Mouse (Mus musculus): ENCODE data around the gene Taar9.
"Not testable (repeated sequence)": the region's sequence is repeated elsewhere in the genome, so short reads cannot be mapped to it uniquely, and the experiment has no call there.

Gene Taar9

DNA sequence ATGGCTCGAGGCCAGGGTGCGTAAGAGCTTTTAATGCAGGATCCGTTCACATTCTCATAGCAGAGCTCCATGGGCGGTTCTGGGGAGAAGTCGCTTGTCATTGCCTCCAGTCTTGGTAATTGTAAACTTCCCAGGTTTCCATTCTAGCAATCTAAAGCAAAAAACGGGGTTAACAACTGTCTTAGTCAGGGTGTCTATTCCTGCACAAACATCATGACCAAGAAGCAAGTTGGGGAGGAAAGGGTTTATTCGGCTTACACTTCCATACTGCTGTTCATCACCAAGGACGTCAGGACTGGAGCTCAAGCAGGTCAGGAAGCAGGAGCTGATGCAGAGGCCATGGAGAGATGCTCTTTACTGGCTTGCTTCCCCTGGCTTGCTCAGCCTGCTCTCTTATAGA is at the start of gene Taar9:
Gene Taar9, minus strand, starts transcription at position 101 of the 400 bp plus-strand sequence.
- CTCF ChIA-PET, result interaction anchor here in 1 of 4 experiments (2.3 kb wide), 1 partner anchor 22 kb away, joined by 10 read pairs; no protein-coding TSS in a partner anchor

DNA sequence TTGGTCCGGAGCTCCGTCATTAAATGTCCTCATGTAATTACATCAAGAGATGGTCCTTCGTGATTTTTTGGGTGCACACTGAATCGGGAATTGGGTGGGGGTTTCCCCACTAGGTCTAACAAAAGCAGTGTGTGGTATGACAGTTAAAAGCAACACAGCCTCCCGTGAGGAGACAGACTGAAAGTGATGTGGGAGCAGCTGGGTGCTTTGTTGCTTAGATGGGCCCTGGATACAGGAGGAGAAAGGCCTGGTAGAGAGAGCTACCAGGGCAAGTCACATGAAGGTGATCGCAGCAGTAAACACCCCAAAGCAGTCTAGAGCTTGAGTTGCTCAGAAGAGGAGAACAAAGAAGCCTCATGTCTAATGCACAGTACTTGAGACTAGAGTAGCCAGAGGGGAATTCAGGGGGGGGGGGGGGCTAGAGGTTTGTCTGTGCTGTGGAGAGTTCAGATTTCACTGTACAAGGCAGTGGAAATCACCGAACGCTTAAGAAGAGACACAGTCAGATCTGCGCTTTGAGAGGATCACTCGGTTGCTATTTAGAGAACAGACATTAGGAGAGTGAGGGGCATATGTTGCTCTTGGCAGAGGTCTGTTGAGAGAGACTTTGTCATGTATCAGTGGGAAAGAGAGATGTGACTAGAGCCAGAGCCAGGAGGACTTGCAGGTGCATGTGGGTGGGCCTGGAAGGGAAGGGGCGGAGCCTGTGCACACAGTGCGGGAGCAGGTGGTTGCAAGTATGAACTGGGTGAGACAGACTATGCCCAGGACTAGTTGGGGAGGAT is 49.3 kb upstream of the Taar9 start:
- ChIA-PET POLR2A (interaction anchor here in 2 of 4 experiments (0.6 to 1.8 kb wide), 15 partner anchors 10 to 1228 kb away, joined by 3 to 9 read pairs (median 4); partner anchors contain the start of genes Stx7 (in 2 of the 2), Ccn2 (in 1 of the 2) and Rps12 (in 1 of the 2)), CTCF (interaction anchor here in 2 of 4 experiments (0.5 to 0.6 kb wide), 3 partner anchors 31 to 179 kb away, joined by 3 to 4 read pairs (median 3); no protein-coding TSS in a partner anchor)

More for the DNA sequence above, at the start of gene Taar9:
- POLR2A ChIA-PET, result interaction anchor here in 1 of 4 experiments (0.6 kb wide), 1 partner anchor 1011 kb away, joined by 3 read pairs; no protein-coding TSS in a partner anchor

DNA sequence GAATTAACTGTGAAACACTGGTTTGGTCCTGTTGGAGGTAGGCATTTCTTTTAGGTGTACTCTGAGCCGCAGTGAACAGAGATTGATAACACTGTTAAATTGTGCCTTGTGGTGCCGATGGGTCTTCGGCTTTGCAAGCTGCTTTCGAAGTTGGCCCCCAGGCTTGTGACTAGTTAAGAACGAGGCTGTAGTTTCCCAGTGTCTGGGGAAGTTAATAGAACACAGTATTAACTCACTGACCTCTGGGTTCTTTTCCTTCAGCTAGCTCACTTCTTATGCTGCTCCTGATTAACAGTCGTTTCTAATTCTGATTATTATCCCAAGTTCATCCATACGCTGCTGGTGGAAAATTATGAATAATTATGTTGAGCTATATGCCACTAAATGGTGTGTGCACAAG is 40.8 kb upstream of the Taar9 start:
- ChIA-PET POLR2A (interaction anchor here (0.6 to 2.3 kb wide), 15 partner anchors 7 to 363 kb away, joined by 3 to 12 read pairs (median 3); partner anchors contain the start of genes Rps12 (in 1 of the 4) and Vnn1 (in 1 of the 4)), CTCF (interaction anchor here in 2 of 4 experiments (1.4 to 1.7 kb wide), 2 partner anchors 18 kb away, joined by 6 to 12 read pairs; no protein-coding TSS in a partner anchor)

DNA sequence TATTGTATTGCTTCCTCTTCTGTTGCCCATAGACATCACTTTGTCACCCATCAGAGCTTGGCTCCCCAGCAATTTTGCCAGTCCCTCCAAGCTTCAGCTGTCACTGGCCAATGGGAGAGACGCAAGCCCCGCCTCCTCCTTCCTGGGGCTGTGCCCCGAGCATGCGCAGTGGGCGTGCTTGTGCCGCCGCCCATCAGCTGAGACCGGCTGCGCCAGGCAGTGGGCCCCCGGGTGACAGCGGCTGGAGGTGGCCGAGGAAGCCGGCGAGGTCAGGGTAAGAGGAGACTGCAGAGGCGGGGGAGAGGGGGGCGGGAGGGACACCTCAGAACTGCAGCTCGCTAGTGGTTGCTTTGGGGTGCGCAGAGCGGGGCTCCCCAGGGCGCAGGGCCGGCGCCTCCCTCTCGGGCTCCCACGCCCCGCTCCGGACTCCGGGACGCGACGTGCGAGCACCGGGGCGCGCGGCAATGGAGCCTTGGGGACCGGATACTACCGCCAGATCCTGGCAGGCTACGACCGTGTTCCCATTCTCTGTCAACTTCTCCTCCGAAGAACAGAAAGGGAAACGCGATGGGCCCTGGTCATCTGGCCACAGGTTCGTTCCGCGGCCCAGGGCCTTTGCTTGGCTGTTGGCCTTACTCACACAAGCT is 39.9 kb upstream of the Taar9 start, which contains the start of gene Stx7:
Gene Stx7, plus strand, starts transcription at position 168 of the 647 bp plus-strand sequence.
- ChIA-PET CTCF (interaction anchor here in 2 of 4 experiments (0.6 to 1.7 kb wide), 6 partner anchors 17 to 476 kb away, joined by 3 to 12 read pairs (median 4); no protein-coding TSS in a partner anchor), POLR2A (interaction anchor here (0.5 to 2.3 kb wide), 23 partner anchors 8 to 782 kb away, joined by 3 to 12 read pairs (median 4); partner anchors contain the start of gene Rps12 (in 1 of the 4))

DNA sequence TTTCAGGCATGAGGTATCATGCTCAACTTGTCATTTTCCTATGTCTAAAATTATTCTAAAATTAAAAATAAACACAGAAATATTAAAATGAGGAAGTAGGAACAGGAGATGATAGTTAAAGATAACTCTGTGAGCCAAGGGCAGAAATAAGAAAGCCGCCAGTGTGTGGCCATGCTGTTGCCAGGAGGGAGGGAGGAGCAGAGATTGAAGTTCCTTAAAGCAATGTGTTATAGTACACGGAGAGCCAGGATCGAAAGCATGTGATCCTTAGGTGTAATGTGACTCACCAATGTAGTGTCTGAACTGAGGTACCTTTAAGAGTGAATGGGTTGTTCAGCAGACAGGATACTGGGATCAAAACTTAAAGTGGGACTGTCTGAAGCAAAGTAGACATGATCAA is 33.4 kb upstream of the Taar9 start:
- POLR2A ChIA-PET, result no interaction called here
- CTCF ChIA-PET, result no interaction called here

DNA sequence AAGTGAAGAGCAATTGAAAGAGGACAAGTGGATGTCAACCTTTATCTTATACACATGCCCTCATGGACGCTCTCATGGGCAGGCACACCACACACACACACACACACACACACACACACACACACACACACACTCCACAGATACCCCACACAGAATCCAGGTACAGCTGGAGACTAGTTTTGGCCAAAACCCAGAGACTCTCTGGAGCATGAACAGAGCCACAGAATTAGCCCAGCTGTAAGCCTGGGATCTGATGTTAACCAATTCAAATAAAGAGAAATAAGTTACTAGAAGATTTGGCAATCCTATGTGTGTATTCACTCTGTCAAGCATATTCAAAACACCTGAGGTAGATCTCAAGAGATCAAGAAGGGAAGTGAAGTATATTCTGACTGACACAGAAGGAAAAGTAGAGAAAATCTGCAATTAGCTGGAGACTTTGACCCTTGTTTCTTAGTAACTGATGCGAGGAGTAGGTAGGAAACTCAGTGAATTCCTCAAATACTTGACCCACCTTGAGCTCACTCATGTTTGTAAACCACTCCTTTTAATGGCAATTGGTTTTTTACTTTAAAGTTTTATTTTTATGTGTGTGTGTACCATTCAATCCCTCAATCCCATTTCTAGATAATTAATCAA is 29.4 kb upstream of the Taar9 start:
- ChIA-PET POLR2A (interaction anchor here (0.5 to 1.5 kb wide), 5 partner anchors 10 to 1815 kb away, joined by 3 to 7 read pairs (median 3); partner anchors contain the start of gene Stx7 (in 2 of the 4)), CTCF (interaction anchor here in 2 of 4 experiments (1.1 to 1.5 kb wide), 2 partner anchors 173 to 174 kb away, joined by 3 read pairs; no protein-coding TSS in a partner anchor)

DNA sequence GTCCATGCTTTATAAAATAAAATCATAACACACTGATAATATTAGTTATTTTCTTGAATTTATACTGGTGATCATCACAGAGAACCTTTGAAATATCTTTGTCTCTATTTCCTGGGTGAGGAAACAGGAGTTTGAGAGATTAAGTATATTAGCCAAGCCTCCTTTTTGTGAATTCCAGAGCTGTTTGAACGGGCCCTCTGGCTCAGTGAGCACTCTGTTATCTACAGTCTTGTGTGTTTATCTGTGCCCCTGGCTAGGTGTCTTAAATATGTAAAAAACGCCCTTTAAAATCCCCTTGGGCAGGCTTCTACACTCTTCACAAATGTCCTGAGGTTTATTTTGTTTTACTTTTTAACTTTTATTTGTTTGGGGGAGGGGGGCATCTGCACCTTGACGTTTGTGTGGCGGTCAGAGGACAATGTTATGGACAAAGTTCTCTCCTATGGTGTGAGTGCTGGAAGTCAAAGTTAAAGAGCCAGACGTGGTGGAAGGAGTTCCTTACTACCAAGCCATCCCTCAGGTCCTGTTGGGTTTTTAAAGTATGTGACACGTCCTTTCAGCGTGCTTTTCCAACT is 24.8 kb upstream of the Taar9 start:
- ChIA-PET CTCF (interaction anchor here in 1 of 4 experiments (0.7 kb wide), 1 partner anchor 64 kb away, joined by 3 read pairs; no protein-coding TSS in a partner anchor), POLR2A (interaction anchor here in 1 of 4 experiments (1.8 kb wide), 1 partner anchor 23 kb away, joined by 4 read pairs; no protein-coding TSS in a partner anchor)

DNA sequence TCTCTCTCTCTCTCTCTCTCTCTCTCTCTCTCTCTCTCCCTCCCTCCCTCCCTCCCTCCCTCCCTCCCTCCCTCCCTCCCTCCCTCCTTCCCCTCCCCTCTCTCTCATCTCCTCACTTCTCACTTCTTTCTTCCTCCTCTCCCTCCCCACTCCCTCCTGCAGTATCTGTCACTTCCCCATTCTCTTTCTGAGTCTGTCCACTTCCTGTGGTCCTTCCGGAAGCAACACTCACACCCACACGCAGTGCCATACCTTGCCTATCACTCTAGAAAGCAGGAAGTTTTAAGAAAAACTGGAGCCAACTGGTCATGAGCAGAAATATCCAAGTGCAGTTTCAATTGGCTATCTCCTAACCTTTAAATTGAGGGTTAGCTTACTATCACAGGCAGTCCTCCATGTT is 23.8 kb upstream of the Taar9 start:
- POLR2A ChIA-PET, result interaction anchor here in 2 of 4 experiments (0.6 to 1.8 kb wide), 4 partner anchors 22 to 345 kb away, joined by 3 to 5 read pairs (median 4); no protein-coding TSS in a partner anchor
- CTCF ChIA-PET, result interaction anchor here in 1 of 4 experiments (2.3 kb wide), 1 partner anchor 154 kb away, joined by 12 read pairs; no protein-coding TSS in a partner anchor

DNA sequence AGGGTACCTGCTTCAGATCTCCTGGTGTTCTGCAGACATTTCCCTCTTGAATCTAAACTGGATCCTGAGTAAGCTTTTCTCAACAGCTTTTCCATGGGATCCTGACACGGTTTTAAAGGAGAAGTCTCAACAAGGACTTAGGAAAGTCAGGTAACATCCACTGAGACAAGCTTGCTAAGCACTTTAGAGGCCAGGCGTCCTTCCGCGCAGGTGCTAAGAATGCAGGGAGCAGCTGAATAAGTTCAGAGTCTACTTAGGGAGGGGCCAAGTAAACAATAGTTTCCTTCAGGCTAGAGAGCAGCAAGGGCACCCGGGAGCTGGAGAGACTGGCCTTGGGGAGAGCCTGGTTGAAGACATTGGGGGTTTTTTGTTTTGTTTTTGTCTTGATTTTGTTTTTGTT is 22.9 kb upstream of the Taar9 start:
- CTCF ChIA-PET, result interaction anchor here (0.6 to 2.3 kb wide), 29 partner anchors 13 to 718 kb away, joined by 3 to 12 read pairs (median 5); partner anchors contain the start of genes Stx7 (in 2 of the 4) and Taar2 (in 1 of the 4)
- POLR2A ChIA-PET, result interaction anchor here in 3 of 4 experiments (0.7 to 2.0 kb wide), 19 partner anchors 17 to 936 kb away, joined by 3 to 11 read pairs (median 4); partner anchors contain the start of gene Stx7 (in 1 of the 3)

DNA sequence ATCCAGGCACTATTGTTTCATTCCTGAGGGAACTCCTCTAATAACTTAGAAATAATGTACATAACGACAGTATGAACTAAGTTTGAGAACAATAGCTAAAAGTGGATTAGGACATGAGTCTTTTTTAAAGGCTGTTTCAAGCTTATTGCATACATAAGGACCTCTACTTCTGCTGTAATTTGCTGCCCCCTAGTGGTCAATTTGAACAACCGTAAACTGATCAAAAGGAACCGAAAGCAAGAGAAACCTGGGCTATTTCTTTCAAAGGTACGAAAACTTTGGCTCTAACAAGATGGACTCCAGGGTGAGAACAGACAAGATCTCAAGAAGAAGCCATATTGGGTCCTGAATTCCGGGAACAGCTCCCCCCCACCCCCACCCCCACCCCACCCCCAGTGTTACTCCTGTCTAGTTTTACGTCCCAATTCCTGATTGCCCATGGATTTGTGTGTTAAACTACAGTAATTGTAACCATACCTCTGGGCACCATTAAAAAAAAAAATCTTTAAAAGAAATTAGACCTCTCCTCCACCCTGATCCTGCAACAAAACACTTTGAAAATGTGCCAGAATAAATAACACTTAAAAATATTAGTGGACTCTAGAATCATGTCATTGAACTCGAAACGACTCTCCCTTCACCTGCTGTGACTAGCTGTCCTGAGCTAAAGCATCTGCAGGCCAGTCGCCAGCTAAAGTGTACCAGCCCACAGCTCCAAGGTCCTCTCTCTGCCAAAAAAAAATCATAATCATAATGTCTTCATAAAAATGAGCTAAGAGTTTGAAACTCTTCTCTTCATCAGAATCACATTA is 22.3 kb upstream of the Taar9 start:
- ChIA-PET POLR2A (interaction anchor here in 3 of 4 experiments (0.6 to 2.0 kb wide), 20 partner anchors 16 to 936 kb away, joined by 3 to 11 read pairs (median 4); partner anchors contain the start of genes Ccn2 (in 1 of the 3), Rps12 (in 1 of the 3) and Stx7 (in 1 of the 3)), CTCF (interaction anchor here (0.5 to 2.3 kb wide), 40 partner anchors 8 to 717 kb away, joined by 3 to 12 read pairs (median 5); partner anchors contain the start of genes Stx7 (in 2 of the 4) and Taar2 (in 1 of the 4))

DNA sequence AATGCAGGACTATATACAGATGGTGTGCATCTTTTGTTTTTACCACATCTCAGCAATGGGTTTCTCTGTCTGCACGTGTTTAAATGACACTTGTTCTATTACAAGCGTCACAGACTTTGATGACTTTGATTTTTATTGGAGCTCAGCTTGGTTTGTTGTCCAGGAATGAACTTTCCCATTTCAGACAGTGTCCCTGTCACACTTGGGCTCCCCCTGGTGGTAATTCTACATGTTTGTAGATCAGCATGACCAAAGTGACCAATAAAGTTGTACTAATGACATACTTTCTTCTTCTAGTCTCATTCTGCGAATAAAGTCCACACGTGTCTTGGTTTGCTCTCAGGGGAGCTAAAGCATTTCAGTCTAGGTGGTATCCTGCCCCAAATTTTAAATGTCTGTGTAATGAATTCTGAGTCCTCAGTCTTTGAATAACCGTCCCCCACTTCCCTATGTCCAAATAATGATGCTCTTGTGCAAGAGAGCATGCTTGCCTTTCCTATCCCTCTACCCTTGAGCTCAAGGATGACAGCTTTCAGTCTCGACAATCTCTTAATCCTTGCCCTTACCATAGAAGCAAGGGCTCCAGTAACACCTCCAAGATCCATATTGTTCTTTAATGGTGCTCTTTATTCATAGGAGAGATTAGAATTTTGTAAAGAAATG is 1.9 kb upstream of the Taar9 start:
- ChIA-PET CTCF (interaction anchor here (0.6 to 2.4 kb wide), 11 partner anchors 20 to 831 kb away, joined by 3 to 10 read pairs (median 4); partner anchors contain the start of gene Taar7e (in 1 of the 4)), POLR2A (interaction anchor here in 1 of 4 experiments (1.2 kb wide), 1 partner anchor 22 kb away, joined by 4 read pairs; no protein-coding TSS in a partner anchor)

DNA sequence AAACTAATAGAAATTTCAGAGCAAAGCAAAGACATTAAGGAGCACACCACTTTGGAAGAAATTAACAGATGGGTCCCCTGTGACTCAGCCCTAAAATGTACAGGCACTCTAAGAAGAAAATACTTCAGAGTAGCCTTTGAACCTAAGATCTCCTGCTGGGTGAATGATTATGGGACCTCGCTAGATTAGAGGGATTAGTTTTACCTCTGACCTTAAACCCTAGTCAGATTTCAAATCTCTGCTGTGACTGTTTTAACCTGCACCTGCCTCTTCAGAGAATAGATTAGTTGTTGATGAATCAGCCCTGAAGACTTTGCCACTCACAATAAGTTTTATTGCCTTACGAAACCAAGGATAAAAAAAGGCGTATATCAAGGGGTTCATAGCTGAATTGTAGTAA is 1.1 kb downstream of the Taar9 start:
- CTCF ChIA-PET, result no interaction called here
- POLR2A ChIA-PET, result interaction anchor here in 1 of 4 experiments (0.6 kb wide), 1 partner anchor 129 kb away, joined by 3 read pairs; no protein-coding TSS in a partner anchor

DNA sequence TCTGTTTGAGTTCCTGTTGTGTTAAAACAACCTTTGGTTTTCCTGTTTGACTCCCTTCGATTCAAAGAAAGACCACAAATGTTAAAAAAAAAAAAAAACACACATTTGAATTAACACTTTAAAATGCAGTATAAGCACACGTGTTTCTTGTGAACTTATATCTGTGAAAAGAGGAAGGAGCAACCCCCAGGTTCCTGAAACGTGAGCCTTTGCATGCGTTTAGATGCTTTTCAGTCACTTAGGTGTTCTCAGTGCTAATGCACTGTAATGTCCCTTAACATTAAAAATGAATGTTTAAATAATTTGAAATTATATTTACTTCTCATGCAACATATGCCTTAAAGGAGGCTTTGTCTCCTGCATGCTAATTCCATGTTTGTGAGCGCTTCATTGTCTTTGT is 1.6 kb downstream of the Taar9 start:
- ChIA-PET CTCF (interaction anchor here in 1 of 4 experiments (0.8 kb wide), 1 partner anchor 25 kb away, joined by 10 read pairs; no protein-coding TSS in a partner anchor), POLR2A (interaction anchor here in 1 of 4 experiments (0.7 kb wide), 1 partner anchor 42 kb away, joined by 3 read pairs; no protein-coding TSS in a partner anchor)

DNA sequence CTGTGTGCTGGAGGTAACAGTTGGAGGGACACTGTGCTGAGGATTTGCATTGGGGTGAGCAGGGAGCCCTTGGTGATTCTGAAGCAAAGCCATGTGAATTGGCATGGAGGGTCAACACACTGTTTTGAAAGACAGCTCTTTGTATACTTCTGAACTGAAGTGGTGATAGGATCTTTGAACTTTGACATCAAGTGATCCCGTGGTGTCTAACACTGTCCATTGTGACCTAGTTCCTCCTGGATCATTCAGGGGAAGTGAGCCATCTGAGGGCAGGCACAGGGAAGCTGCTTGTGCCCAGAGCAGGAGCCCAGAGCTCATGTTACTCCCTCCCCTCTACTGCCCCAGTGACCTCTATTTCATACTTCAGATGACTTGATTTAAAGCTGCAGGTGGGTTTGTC is 6.0 kb downstream of the Taar9 start:
- CTCF ChIA-PET, POLR2A ChIA-PET: not testable (repeated sequence)

DNA sequence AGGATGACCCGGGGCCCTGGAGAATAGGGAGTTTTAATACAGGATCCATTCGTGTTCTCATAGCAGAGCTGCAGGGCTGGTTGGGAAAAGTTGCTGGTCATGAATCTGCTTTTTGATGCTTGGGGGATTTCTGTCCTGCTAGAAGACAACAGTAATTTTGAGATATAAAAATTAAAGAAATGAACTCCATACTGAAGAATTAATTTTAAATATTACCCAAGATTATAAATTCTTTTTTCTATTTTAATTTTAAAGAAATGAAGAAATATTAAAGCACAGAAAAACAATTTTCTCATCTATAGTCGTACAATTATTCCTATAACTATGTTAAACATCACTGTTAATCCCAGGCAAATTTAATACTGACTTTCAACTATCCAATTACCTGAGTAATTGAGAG is 7.5 kb downstream of the Taar9 start, which contains the start of gene Taar8c:
Gene Taar8c, minus strand, starts transcription at position 101 of the 400 bp plus-strand sequence.
- POLR2A ChIA-PET, CTCF ChIA-PET: not testable (repeated sequence)

DNA sequence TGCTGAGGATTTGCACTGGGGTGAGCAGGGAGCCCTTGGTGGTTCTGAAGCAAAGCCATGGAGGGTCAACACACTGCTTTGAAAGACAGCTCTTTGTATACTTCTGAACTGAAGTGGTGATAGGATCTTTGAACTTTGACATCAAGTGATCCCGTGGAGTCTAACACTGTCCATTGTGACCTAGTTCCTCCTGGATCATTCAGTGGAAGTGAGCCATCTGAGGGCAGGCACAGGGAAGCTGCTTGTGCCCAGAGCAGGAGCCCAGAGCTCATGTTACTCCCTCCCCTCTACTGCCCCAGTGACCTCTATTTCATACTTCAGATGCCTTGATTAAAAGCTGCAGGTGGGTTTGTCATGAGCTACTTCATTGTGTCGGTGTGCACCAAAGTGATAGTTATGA is 12.3 kb downstream of the Taar9 start:
- POLR2A ChIA-PET, CTCF ChIA-PET: not testable (repeated sequence)

Data from embryonic stem cell, embryonic (primary cell).